Mouse (Mus musculus): ENCODE results near the gene Atp5j.
A peak's percentile ranks its signal among the peaks of the same experiment; 100 is the strongest.

The Atp5j gene

GRCm38 (mm10) chr16:84835441-84835822 lies at the start of gene Atp5j:
Atp5j (minus strand) TSS chr16:84835625.
- DNase-seq: peak; percentile 87 to 91

GRCm38 (mm10) chr16:84884572-84884971 lies 49.1 kb upstream of the Atp5j start:
- DNase-seq: no peak

GRCm38 (mm10) chr16:84881754-84882321 lies 46.4 kb upstream of the Atp5j start:
- no peak for DNase-seq

GRCm38 (mm10) chr16:84881168-84881567 lies 45.7 kb upstream of the Atp5j start:
- no peak for DNase-seq

GRCm38 (mm10) chr16:84879146-84879545 lies 43.7 kb upstream of the Atp5j start:
- peak; percentile 93 to 95 for DNase-seq

GRCm38 (mm10) chr16:84876082-84876481 lies 40.7 kb upstream of the Atp5j start:
- peak; percentile 34 to 36 for DNase-seq

GRCm38 (mm10) chr16:84875718-84876035 lies 40.3 kb upstream of the Atp5j start:
- DNase-seq: no peak

GRCm38 (mm10) chr16:84875012-84875717 lies 39.7 kb upstream of the Atp5j start:
- DNase-seq: peak; percentile 46 to 54

GRCm38 (mm10) chr16:84873805-84874204 lies 38.4 kb upstream of the Atp5j start:
- no peak for DNase-seq

- DNase-seq: no peak
These were observed 29.2 kb upstream of the Atp5j start for GRCm38 (mm10) chr16:84864656-84865055.

- DNase-seq: no peak
These were observed 18.1 kb upstream of the Atp5j start for GRCm38 (mm10) chr16:84853492-84853891.

GRCm38 (mm10) chr16:84838576-84838975 lies 3.2 kb upstream of the Atp5j start:
- no peak for DNase-seq

GRCm38 (mm10) chr16:84835823-84836743 lies 658 bp upstream of the Atp5j start:
- no peak for DNase-seq

GRCm38 (mm10) chr16:84834745-84835440 lies 532 bp downstream of the Atp5j start, which contains the start of gene Gabpa:
Gabpa (plus strand) TSS chr16:84834925.
- DNase-seq: peak; percentile 92 to 94

GRCm38 (mm10) chr16:84834344-84834743 lies 1.1 kb downstream of the Atp5j start:
- DNase-seq: no peak

GRCm38 (mm10) chr16:84832736-84833135 lies 2.7 kb downstream of the Atp5j start:
- DNase-seq: peak; percentile 91 to 93

GRCm38 (mm10) chr16:84831696-84832095 lies 3.7 kb downstream of the Atp5j start:
- peak; percentile 5 to 9 for DNase-seq

- peak; percentile 23 to 28 for DNase-seq
These were observed 10.4 kb downstream of the Atp5j start for GRCm38 (mm10) chr16:84825009-84825408.

- peak; percentile 66 to 76 for DNase-seq
These were observed 18.0 kb downstream of the Atp5j start for GRCm38 (mm10) chr16:84817423-84817822.

GRCm38 (mm10) chr16:84814511-84814910 lies 20.9 kb downstream of the Atp5j start:
- no peak for DNase-seq

- DNase-seq: no peak
These were observed 21.6 kb downstream of the Atp5j start for GRCm38 (mm10) chr16:84813852-84814251.

- no peak for DNase-seq
These were observed 25.2 kb downstream of the Atp5j start for GRCm38 (mm10) chr16:84810254-84810653.

- DNase-seq: no peak
These were observed 27.6 kb downstream of the Atp5j start for GRCm38 (mm10) chr16:84807874-84808273.

Data from cerebellum, postnatal 10 days (tissue).